Mouse (Mus musculus): ENCODE measurements around the gene Mrpl53. TPM values are rescaled to one million over a fixed set of nuclear protein-coding genes. Genes with fewer than 3 reads are reported as not detected.
A peak's percentile ranks its signal among the peaks of the same experiment; 100 is the strongest.

The Mrpl53 gene
- polyA plus RNA-seq, 1 experiment from 2014 or later, result 105 TPM

MicroRNA genes within 50 kb of the gene (microRNA counts, 519-probe panel; counts per million panel counts)
- microRNA mmu-miR-3470a+mmu-miR-3470b, result 582 counts per million, percentile 70 among the panel's probes with 10 or more counts

Small RNA genes lying within 50 kb of the gene (microRNA-seq; reads per million reads assigned to microRNA genes)
- gene Mir3470a, result not detected

Other genes starting within 250 kb of the Mrpl53 start
- gene Sema4f, start 169.3 kb upstream of the Mrpl53 start, polyA plus RNA-seq (2016; fragmentation: Nextera tagmentation; extraction: Ambion mirVana), result 0.16 and 0.19 TPM in 2 replicates
- gene M1ap, start 162.1 kb upstream of the Mrpl53 start, polyA plus RNA-seq (2016; fragmentation: Nextera tagmentation; extraction: Ambion mirVana), result 8.8 and 10.1 TPM in 2 replicates
- gene Dok1, start 75.6 kb upstream of the Mrpl53 start, polyA plus RNA-seq (2016; fragmentation: Nextera tagmentation; extraction: Ambion mirVana), result 22.2 and 22.6 TPM in 2 replicates
- gene Loxl3, start 74.9 kb upstream of the Mrpl53 start, polyA plus RNA-seq (2016; fragmentation: Nextera tagmentation; extraction: Ambion mirVana), result 3.1 and 3.2 TPM in 2 replicates
- 215 and 233 TPM in 2 replicates for gene Aup1, start 54.5 kb upstream of the Mrpl53 start, polyA plus RNA-seq (2016; fragmentation: Nextera tagmentation; extraction: Ambion mirVana)
- 147 and 154 TPM in 2 replicates for gene Htra2, start 53.8 kb upstream of the Mrpl53 start, polyA plus RNA-seq (2016; fragmentation: Nextera tagmentation; extraction: Ambion mirVana)
- 5.0 and 5.4 TPM in 2 replicates for gene Dqx1, start 51.2 kb upstream of the Mrpl53 start, polyA plus RNA-seq (2016; fragmentation: Nextera tagmentation; extraction: Ambion mirVana)
- gene Tlx2, start 38.7 kb upstream of the Mrpl53 start, polyA plus RNA-seq (2016; fragmentation: Nextera tagmentation; extraction: Ambion mirVana), result 0.11 and 0.42 TPM in 2 replicates
- gene Pcgf1, start 31.2 kb upstream of the Mrpl53 start, polyA plus RNA-seq (2016; fragmentation: Nextera tagmentation; extraction: Ambion mirVana), result 20.8 and 23.3 TPM in 2 replicates
- gene Lbx2, start 22.7 kb upstream of the Mrpl53 start, polyA plus RNA-seq (2016; fragmentation: Nextera tagmentation; extraction: Ambion mirVana), result 0.25 and 0.44 TPM in 2 replicates
- 1.5 and 1.9 TPM in 2 replicates for gene Ccdc142, start 7.4 kb upstream of the Mrpl53 start, polyA plus RNA-seq (2016; fragmentation: Nextera tagmentation; extraction: Ambion mirVana)
- gene Gm42688, start 7.4 kb upstream of the Mrpl53 start, polyA plus RNA-seq (2016; fragmentation: Nextera tagmentation; extraction: Ambion mirVana), result 2.3 TPM in 2 replicates
- 83.5 and 86.9 TPM in 2 replicates for gene Mogs, start 6.5 kb downstream of the Mrpl53 start, polyA plus RNA-seq (2016; fragmentation: Nextera tagmentation; extraction: Ambion mirVana)
- gene Wbp1, start 12.5 kb downstream of the Mrpl53 start, polyA plus RNA-seq (2016; fragmentation: Nextera tagmentation; extraction: Ambion mirVana), result 35.0 and 37.9 TPM in 2 replicates
- gene Ino80b, start 16.4 kb downstream of the Mrpl53 start, polyA plus RNA-seq (2016; fragmentation: Nextera tagmentation; extraction: Ambion mirVana), result 12.1 and 13.0 TPM in 2 replicates
- gene Rtkn, start 26.4 kb downstream of the Mrpl53 start, polyA plus RNA-seq (2016; fragmentation: Nextera tagmentation; extraction: Ambion mirVana), result 11.8 and 12.6 TPM in 2 replicates
- 0.81 and 1.1 TPM in 2 replicates for gene Wdr54, start 47.4 kb downstream of the Mrpl53 start, polyA plus RNA-seq (2016; fragmentation: Nextera tagmentation; extraction: Ambion mirVana)
- gene 1700003E16Rik, start 47.4 kb downstream of the Mrpl53 start, polyA plus RNA-seq (2016; fragmentation: Nextera tagmentation; extraction: Ambion mirVana), result 0.19 and 0.35 TPM in 2 replicates
- 46.9 and 48.2 TPM in 2 replicates for gene Dctn1, start 56.9 kb downstream of the Mrpl53 start, polyA plus RNA-seq (2016; fragmentation: Nextera tagmentation; extraction: Ambion mirVana)
- gene Slc4a5, start 110.8 kb downstream of the Mrpl53 start, polyA plus RNA-seq (2016; fragmentation: Nextera tagmentation; extraction: Ambion mirVana), result 1.2 and 1.3 TPM in 2 replicates
- gene Mthfd2, start 216.9 kb downstream of the Mrpl53 start, polyA plus RNA-seq (2016; fragmentation: Nextera tagmentation; extraction: Ambion mirVana), result 112 and 114 TPM in 2 replicates
- 58.6 and 59.9 TPM in 2 replicates for gene Mob1a, start 217.0 kb downstream of the Mrpl53 start, polyA plus RNA-seq (2016; fragmentation: Nextera tagmentation; extraction: Ambion mirVana)
- 314 and 322 TPM in 2 replicates for gene Bola3, start 240.1 kb downstream of the Mrpl53 start, polyA plus RNA-seq (2016; fragmentation: Nextera tagmentation; extraction: Ambion mirVana)